ENCODE assay signal across 9 mouse cellular contexts in the genomic region with DNA sequence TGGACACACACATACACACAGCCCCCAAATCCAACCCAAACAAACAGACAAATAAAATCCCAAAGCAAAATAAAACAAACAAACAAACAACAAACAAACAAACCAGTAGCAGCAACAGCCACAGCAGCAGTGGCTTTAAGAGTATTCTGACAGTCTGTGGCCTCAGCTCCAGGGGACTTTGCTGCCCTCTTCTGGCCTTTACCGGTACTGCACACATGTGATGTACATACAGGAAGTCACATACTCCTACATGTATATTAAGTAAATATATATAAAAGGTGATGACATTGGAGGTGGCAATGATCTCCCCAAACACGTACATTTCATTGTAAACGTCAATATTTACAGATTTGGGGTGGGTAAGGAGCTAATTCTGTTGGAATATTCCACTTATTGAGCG. TPM values are rescaled to one million over a fixed set of nuclear protein-coding genes. Genes with fewer than 3 reads are reported as not detected.
DNase-seq lines count a peak whose midpoint lies in the region; ATAC-seq lines count a peak whose summit lies in the region.
"Had no signal": no experiment of that assay in that cellular context is flagged by ENCODE, and none has a peak within 500 bp of the region (broad histone marks: within the 10 kb centered on the region; RNA-seq: fewer than 3 reads in every experiment).

No protein-coding gene starts in this region.

- no peak overlapping the region for H3K9ac ChIP-seq in liver, embryonic 12.5 days

- peaks cover 8% of the 10 kb centered on the region for H3K9me3 ChIP-seq in liver, embryonic 12.5 days (replicated peaks)

- H3K27ac ChIP-seq in liver, embryonic 12.5 days = no peak overlapping the region

- no peak overlapping the region for H3K4me2 ChIP-seq in liver, embryonic 12.5 days

- H3K27me3 ChIP-seq in liver, embryonic 12.5 days (replicated peaks) = peaks cover 43% of the 10 kb centered on the region
- H3K27me3 ChIP-seq in splenic B cell, adult 2 months (ENCODE audit: control insufficient read depth, insufficient read depth, low read length, poor library complexity, severe bottlenecking) = no peaks in the 10 kb centered on the region

- H3K4me3 ChIP-seq in liver, embryonic 12.5 days = no peak overlapping the region

- no peaks in the 10 kb centered on the region for H3K36me3 ChIP-seq in liver, embryonic 12.5 days
- H3K36me3 ChIP-seq in splenic B cell, adult 2 months (ENCODE audit: control insufficient read depth, insufficient read depth, low read length, poor library complexity, severe bottlenecking) = no peaks in the 10 kb centered on the region

- 60% methylated on average over 4 of the region's 4 CpGs for WGBS in liver, embryonic 12.5 days (ENCODE audit: insufficient replicate concordance)

- H3K4me1 ChIP-seq in liver, embryonic 12.5 days = peaks cover 1% of the 10 kb centered on the region; the same call in 1 of the 2 replicates

- DNase-seq in cerebellum, postnatal 14 days = peak; percentile 48 to 71
- DNase-seq in cerebellum, adult 9-10 months = no peak
- DNase-seq in liver = peak; percentile 58
- peak; percentile 84 for DNase-seq in R1 (ENCODE audit: low read depth, low spot score)
- peak; percentile 57 for DNase-seq in splenic B cell, adult 2 months (ENCODE audit: low read depth, low spot score)
- DNase-seq in right cerebral cortex, postnatal 25 days = no peak

- ATAC-seq in liver, embryonic 12.5 days = no peak
- no peak for ATAC-seq in megakaryocyte, adult 5-6 weeks (ENCODE audit: poor library complexity, severe bottlenecking)

RNA-seq across cellular contexts. Expression of a gene that starts 5.1 kb away (rescaled TPM):
- polyA plus RNA-seq in liver, embryonic 12.5 days (2016; fragmentation: Nextera tagmentation; extraction: Ambion mirVana) = 0.02 and 0.08 TPM in 2 replicates
- total RNA-seq in megakaryocyte, adult 5-6 weeks (2015) = not detected in 2 replicates
- 0.07 and 0.28 TPM in 2 replicates for total RNA-seq in megakaryocyte, adult 5-6 weeks (2017)
- polyA plus RNA-seq: heart, embryonic 16.5 days had no signal

RNA-seq across cellular contexts. Expression of a gene that starts 50.9 kb away (rescaled TPM):
- polyA plus RNA-seq in liver, embryonic 12.5 days (2016; fragmentation: Nextera tagmentation; extraction: Ambion mirVana) = 24.7 and 25.1 TPM in 2 replicates
- 6.5 and 6.7 TPM in 2 replicates for total RNA-seq in megakaryocyte, adult 5-6 weeks (2015)
- total RNA-seq in megakaryocyte, adult 5-6 weeks (2017) = 17.0 and 19.7 TPM in 2 replicates

Comparison
In these comparisons a context has a peak if more than half of its experiments do, and no peak if none do; other contexts are left out.
1. DNase-seq: peak in cerebellum, postnatal 14 days (2 of 2), liver (single experiment), R1 (single experiment) and splenic B cell, adult 2 months (single experiment); none in cerebellum, adult 9-10 months (single experiment) and right cerebral cortex, postnatal 25 days (single experiment).